Mouse (Mus musculus): ENCODE results near the gene Pld1.

Gene Pld1

DNA sequence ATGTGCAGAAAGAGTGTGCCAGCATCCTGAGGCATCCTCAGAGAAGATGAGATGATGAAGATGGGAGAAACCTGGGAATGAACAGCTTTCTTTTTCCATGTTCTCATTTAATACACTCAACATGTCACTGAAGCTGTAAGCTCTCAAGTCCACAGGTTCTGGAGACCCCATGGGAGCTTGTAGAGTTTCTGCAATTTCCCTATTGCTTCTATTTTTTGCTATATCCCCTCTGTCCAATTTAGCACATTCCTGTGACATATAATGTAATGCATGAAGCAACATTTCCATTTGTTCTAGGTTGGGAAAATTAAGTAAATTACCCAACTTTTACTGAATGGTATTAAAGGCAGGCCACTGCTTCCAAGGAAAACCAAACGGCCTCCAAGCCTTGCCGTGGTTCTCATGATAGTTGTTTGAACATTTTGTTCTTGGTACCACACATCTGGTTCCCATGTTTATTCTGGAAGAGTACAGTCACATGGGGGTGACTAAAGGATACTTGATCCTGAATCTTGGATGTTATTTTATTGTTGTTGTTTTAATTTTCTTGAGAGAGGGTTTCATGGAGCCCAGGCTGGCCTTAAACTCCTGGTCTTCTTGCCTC is 52.7 kb downstream of the Pld1 start:
- peak; percentile 68 for DNase-seq (ENCODE audit: low spot score)

DNA sequence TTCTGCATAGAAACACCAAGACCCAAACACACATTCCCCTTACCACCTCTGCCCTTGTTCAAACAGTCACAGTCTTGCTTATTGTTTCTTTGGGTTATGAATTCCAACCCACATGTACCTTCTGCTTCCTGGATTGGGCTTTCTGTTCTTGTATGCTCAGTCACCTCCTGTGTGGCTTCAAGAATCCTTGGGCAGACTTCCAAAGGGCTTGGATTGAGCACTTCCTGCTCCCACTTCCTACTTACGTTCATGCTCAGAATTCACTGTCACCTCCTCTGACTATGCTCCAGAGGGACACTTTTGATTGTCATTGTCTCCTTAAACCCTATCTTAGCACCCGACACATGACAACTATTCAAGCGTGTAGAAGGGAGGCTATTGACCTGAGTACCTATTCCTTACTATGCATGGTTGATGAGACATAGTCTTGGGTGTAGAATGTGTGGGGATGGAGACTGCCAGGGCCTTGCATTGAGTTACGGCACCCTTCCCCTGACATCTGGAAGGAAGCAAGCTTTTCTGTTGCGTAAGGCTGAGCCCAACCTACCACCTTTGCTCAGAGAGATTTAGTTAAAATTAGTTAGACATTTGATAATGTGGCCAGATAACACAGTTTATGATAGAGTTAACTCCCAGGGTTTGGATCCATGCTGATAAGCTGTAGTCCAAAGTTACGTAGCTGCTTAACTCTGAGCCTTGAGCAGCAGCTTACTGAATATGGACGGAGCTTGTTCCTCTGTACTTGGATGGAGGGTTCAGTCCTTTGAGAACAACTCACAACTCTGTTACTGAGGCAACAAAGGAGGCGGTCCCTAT is 55.9 kb downstream of the Pld1 start:
- no peak for DNase-seq (ENCODE audit: low spot score)

DNA sequence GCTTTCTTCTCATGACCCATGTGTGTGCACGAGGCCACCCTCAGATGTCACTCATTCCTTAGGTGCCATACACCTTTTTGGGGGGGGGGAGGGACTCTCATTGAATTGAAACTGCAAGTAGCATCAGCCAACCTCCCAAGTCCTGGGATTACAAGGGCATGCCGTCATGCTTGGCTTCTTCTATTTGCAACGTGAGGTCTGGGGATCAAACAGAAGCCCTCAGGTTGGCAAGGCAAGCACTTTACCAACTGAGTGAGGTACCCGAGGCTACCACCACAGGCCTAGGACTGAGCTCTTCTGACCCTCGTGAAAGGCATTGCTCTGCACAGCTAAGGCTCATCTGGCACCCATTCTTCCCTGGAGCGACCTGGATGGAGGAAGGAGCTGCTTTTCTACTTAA is 65.8 kb downstream of the Pld1 start:
- no peak for DNase-seq (ENCODE audit: low spot score)

DNA sequence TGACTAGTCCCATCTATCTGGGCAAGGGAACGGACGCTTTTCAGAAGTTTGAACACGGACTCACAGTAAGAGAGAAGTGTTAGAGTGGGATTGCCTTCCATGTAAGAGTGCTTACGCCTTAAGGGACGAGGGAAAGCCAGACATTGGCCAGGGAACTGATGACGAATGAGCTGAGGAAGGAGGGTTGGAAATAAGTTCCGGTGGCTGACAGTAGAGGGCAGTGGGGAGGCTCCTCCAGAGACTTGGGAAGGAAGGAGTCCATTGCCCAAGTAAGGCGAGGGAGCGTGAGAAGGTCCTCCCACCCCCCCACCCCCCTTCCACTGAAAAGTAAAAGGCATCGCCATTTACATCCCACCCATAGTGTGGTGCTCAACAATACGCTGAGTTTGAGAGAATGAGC is 69.2 kb downstream of the Pld1 start:
- DNase-seq (ENCODE audit: low spot score), result no peak

DNA sequence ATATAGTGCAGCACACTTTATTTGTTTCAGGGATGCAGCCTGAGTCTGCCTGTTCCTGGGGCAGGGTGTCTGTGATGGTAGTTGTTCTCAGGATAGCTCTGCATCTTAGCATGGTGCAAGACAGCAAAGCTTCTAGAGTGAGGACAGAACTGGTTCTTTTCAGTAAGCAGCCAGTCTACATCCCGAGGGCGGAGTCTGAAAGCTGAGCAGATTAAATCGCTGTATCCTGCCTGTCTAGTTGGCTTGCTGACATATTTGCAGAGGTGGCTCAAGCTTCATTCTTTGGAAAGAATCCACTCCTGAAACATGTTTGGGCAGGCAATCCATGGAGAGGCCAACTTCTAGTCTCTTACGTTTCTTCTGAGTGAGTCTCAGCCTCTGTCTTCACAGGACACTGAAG is 69.9 kb downstream of the Pld1 start:
- peak; percentile 27 for DNase-seq (ENCODE audit: low spot score)

DNA sequence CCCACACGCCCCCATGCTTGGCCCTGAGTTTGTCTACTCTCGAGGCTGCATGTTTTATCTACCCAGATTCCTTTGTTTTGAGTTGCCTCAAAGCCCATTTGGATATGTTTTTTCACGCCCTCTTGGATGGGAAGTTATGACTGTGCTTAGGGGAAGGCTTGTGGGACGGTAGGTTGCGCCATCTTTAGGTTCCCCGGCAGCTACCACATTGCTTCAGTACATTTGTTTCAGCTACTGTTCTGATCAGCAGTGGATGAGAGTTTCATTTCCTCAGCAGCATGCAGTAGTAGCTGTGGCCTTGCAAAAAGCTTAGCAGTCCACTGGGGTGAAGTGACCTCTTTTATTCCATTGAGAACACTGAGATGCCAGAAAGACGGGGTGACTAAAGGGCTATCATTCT is 73.7 kb downstream of the Pld1 start:
- no peak for DNase-seq (ENCODE audit: low spot score)

DNA sequence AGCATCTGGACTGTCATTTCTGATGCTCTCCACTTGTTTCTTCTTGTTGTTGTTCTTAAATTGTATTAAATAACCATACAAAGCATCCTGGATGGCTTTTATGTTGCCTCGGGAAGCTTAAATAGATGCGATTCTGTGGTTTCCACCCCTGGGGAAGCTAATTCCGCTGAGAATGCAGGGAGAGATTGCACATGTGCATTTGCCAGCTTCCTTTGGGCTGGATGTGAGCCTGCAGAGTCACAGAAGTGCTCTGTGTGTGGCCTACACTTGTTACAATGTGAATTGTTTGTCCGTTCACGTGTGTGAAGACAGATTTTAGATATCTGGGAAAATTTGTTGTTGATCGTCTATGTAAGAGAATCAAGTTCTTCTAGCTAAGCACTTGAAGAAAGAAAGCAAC is 74.9 kb downstream of the Pld1 start:
- no peak for DNase-seq (ENCODE audit: low spot score)

DNA sequence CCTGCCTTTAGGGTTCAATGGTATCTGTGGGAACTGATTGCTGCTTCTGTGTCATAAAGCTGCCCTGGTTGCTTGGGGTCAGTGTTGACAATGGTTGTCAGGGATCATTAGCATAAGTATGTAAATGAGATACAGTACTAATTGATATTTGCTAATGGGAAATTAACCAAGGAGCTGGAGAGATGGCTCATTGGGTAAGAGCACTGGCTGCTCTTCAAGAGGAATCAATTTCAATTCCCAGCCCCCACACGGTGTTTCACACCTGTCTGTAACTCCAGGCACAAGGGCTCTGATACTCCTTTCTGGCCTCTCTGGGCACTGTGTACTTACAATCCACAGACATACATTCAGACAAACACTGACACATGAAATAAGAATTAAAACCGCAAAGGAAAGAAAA is 78.5 kb downstream of the Pld1 start:
- no peak for DNase-seq (ENCODE audit: low spot score)

DNA sequence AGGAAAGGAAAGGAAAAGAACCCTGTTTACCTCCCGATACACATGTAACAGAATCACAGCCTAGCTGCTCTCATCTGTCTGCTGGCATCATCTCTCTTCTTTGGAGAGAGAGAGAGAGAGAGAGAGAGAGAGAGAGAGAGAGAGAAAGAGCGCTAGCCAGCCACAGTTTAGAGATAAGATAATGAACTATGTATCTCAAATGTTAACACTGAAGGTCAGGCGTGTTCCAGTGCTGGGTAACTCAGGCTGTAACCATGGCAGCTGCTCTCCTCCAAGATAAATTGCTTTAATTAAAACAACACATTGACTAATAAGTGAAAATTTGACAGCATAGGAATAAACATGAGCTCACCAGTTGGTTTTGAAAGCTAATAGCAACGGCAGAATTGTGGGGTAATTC is 81.2 kb downstream of the Pld1 start:
- no peak for DNase-seq (ENCODE audit: low spot score)

DNA sequence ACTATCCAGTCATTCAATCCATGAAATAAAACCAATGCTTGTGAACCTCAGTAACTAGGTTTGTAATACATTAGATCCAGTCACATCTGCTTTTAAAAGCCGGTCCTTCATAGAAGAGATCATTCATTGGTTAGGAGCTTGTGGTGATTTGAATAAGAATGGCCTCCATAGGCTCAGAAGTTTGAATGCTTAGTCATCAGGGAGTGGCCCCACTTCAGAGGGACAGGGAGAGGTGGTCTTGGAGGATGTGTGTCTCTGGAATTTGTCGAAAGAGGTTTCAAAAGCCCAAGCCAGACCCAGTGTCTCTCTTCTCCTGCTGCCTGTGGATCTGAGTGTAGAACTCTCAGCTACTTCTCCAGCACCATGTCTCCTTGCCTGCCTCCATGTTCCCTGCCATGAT is 81.9 kb downstream of the Pld1 start:
- no peak for DNase-seq (ENCODE audit: low spot score)

DNA sequence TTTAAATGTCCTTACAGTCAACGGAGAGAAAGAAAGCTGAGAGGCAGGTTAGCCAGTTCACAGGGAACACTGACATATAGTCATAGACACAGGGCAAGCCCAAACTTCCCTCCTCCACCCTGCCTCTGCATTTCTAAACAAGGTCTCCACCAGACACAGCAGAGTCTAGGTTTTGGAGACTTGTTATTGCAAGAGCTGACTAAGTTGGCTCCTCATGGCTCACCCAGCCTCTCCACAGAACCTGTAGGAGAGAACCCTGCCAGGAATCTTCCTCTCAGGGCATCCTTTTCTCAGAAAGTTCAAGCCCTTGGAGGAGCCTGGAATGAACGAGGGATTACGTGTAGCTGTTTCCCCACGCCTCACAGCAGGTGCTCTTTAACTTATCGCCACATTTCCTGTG is 83.7 kb downstream of the Pld1 start:
- DNase-seq (ENCODE audit: low spot score), result no peak

DNA sequence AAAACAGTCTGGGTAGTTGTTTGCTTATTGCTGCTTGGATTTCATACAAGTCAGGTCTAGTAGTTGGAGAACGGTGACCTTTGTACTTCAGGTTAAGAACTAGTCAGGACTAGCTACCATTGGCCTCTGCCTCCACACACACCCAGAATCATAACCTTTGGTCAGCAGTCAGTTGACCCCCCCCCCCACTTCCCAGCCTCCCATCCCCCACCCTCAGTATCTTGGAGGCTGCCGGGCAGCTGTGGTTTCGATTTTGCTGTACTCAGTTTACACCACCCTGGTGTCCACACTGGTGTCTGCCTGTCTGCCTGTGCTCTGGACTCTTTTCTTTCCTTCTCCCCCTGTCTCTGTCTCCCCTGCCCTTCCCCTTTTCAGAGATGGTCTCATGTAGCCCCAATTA is 88.4 kb downstream of the Pld1 start:
- no peak for DNase-seq (ENCODE audit: low spot score)

DNA sequence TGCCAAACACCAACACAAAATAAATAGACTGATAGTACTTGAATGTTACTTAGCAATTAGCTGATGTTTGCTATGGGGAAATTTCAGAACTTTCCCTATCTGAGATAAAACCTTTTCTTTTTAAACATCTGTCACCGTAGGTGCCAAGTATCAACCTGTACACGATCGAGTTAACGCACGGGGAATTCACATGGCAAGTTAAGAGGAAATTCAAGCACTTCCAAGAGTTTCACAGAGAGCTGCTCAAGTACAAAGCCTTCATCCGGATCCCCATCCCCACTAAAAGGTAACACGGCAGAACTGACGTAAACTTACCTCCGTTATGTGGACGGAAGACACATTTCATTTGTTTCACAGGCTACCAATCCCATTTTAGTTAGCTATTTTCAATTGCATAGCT is 90.0 kb downstream of the Pld1 start:
- DNase-seq (ENCODE audit: low spot score), result no peak

DNA sequence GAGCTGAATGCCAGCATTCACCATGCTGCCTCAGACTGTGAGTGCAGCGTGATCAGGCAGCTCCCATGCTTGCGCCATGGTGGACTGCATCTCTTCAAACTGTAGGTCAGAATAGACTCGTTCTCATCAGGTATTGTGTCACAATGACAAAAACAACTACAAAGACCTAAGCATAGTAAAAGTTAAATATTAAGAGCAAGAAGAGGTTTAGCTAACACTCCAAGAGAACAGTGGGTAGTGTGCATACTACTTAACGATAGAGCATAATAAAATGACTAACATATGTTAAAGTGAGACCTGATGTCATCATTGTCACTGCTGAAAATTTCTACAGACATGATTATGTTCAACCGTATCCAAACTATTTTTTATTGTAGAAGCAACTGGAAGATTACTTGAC is 92.4 kb downstream of the Pld1 start:
- no peak for DNase-seq (ENCODE audit: low spot score)

DNA sequence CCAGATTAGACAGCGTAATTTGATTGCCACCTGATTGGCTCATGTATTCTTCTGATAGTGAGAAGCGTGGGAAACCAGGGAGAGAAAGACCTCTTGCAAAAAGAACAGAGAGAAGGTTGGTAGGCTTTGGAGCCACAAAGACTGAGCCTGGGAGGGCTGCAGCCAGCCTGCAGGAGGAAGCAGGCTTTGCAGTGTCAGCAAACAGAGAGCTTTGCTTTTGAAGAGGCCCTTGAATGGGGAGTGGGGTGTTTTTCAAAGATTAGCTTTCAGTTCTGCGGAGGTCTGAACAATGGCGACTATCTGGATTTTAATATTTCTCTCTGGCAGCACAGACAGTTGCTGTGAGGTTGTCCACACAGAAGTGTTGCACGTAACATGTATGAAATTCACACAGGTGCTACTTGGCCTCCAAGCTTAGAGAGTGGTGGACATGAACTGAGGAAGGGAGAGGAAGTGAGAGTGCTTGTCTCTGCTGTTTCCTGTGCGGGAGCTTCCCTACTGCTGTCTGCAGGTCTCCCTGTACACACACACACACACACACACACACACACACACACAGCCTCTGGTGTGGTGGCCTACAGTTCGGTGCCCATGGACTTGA is 93.2 kb downstream of the Pld1 start:
- DNase-seq (ENCODE audit: low spot score), result no peak

DNA sequence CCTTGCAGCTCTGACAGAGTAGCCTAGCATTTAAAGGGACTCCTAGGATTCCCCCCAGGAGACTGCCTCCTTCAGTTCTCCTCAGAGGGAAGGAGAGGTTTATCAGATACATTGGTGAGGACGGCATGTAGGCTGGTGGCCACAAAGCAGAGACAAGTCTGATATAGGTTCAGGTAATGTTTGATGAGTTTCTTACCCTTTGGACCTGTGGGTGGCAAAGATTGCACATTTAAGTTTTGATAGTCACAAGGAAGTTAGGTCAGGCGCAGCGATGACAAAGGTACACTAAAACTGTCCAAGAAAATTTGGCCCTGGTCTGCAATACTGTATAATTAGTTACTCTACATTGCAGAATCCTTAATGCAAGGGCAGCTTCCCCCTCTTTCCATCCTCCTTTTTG is 95.4 kb downstream of the Pld1 start:
- DNase-seq (ENCODE audit: low spot score), result no peak

DNA sequence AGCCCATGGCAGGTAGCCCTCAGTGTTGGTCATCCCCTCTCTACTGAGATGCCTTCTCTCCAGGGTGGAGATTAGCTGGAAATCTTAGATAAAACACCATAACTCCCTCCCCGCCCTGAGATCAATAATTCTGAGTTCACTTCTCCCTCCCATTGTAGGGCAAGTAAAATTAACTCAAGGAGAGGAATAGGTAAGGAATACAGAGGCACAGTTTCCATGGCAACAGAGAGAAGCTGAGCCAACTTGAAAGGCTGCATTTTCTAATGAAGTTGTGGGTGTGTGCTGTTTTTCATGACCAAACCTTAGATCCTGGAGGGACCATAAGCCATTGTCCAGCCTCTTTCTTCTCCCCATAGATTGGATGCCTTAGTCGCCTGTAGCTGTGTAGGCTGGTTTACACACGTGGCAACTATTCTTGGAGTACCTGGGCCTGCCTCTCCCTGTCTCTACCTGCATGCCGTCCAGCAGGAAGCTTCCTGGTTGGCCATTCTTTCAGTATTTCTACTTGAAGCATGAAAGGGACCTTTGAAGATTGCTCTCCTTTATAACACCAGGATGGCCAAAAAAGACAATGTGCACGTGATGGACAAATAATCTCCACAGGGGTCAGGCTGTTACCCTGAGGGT is 96.3 kb downstream of the Pld1 start:
- DNase-seq (ENCODE audit: low spot score), result no peak

DNA sequence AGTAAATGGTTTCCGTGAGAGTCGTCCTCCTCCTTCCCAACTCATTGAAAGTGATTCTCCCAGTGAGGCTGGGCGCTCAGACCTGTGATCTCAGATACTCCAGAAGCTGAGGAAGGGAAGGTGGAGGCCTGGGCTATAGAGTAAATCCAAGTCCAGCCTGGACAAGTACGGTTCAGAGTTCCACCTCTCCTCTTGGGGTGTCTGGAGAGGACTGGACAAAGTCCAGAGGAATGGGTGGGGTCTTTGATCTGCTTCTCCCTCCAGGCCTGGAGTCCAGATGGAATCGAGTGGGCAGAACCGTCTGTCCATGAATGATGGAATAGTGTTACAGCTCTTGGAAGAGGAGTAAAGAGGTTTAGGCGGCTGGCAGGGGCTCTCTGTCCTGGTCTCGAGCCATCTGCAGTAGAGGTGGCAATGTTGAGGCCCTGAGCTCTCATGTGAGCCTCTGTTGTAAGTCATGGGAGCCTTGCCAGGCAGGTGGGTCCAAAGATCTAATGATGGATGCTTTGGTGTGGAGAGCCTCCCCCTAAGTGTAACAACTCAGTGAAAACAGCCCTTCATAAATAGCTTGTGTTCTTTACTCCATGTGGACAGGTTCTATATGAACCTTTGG is 98.9 kb downstream of the Pld1 start:
- no peak for DNase-seq (ENCODE audit: low spot score)

DNA sequence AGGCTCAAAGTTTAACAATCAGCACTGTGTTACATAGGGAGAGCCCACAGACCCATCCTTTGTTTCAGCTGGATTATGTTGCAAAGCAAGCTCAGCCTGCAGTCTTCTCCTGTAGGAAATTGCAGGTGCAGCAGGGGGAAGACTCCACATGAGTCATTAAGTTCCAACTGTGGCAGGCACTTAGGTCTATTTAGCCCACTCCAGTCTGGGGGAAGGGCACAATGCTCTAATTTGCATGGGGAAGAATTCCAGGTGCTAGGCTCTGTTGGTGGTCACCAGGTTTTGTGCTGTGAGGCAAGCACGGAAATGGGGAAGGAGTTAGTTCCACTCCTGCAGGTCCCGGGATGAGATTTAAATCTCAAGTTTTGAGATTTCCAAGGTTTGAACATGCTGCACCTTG is 99.6 kb downstream of the Pld1 start:
- DNase-seq (ENCODE audit: low spot score), result no peak

DNA sequence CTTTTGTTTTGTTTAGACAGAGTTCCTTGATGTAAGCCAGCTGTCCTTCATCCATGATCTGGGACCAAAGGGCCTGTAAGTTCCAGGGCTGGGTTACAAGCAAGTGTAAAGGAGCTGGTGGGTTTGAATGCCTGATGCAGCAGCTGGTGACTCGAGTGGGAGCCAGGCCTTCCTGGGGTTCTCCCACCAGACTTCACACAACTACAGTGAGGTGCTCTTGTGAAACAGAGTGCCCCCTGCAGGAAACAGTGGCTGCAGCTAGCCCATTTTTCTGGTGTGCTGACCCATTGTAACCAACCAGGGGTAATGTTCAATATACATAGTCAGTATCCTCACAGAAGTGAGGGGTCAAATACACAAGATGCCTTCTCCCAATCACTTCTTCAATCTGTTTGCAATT is 101.3 kb downstream of the Pld1 start:
- peak; percentile 7 for DNase-seq (ENCODE audit: low spot score)

DNA sequence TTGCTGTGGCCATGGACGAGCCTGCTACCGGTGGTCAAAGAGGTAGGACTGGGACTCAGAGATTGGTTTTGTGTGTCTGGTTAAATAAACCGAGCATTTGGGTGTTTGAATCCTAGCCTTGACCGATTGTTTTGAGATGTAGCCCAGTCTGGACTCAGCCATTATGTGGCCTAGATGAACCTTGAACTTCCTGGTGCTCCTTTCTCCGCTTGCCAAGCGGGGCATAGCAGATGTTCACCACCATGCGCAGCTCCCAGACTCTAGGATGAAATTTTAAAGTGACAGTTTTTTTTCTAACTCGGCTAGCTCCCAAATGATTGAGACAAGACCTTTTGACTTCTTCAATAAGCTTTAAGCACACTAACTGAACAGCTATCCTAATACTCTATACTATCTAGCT is 102.7 kb downstream of the Pld1 start:
- DNase-seq (ENCODE audit: low spot score), result no peak

DNA sequence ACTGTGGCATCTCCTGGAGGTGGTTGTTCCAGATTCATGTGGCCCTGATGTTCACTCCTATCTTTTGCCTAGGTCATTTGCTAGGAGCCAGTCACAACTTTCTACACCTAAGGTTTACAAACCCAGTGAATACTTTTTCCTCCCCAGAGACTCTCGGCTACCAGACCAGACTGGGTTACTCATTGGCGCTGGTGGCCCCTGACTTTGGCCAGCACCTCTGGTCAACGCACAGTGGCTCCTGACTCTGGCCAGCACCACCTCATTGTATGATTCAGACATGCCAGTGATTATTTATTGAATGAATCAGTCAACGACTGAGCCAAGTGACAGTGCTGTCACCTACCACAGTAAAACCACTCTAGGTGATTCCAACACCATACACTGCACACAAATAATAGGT is 103.9 kb downstream of the Pld1 start:
- DNase-seq (ENCODE audit: low spot score), result no peak

DNA sequence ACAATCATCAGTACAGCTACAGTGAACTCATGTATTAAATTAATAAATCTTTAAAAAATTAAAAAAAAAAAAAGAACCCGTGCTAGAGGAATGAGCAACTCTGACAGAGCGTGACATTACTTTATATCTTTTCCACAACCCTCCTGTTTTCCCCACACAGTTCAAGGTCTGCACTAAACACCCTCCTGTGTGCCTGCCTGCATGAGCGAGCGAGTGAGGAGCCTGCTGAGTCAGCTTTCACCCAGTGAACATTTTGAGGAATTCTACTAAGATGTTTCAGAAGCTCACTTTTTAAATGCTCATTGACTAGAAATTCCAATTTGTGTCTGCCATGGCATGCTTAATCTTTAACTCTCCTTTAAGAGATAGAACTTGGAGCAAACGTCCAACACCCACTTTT is 109.1 kb downstream of the Pld1 start:
- no peak for DNase-seq (ENCODE audit: low spot score)
